Mouse (Mus musculus): ENCODE results near the gene Arhgef10l. TPM values are rescaled to one million over a fixed set of nuclear protein-coding genes. Genes with fewer than 3 reads are reported as not detected.

Arhgef10l gene
- polyA plus RNA-seq, 1 experiment from 2014 or later: 15.0 TPM

DNA sequence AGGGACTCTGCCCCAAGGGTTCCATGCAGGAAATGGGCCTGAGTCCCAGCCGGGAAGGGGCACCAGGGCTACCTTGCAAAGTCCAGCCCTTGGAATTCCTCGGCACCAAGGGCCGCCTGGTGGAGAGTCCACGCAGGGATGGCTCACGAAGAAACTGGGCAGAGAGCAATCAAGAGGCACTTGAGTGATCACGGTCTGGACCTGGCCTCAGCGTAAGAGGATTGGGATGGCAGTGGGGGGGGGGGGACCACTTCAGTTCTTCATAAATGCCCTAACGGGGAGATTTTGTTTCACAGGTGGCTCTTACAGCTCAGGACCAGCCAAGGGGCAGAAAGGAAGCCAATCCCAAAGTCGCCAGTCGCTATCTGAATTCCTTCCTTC is 41.7 kb downstream of the Arhgef10l start:
- Histone ChIP-seq H3K36me3 (ENCODE audit: control insufficient read depth, insufficient read depth, low read length) (peaks cover 7% of the 10 kb centered on the region), H3K4me2 (ENCODE audit: low read length) (peak overlapping the region; percentile 40), H3K27me3 (replicated peaks; ENCODE audit: control insufficient read depth, insufficient read depth, low read length) (no peaks in the 10 kb centered on the region), H3K27ac (ENCODE audit: low read depth, low read length) (peak overlapping the region; percentile 91), H3K4me3 (ENCODE audit: low read depth, low read length) (no peak overlapping the region), H3K9ac (ENCODE audit: low read length) (peak overlapping the region; percentile 54), H3K9me3 (replicated peaks; ENCODE audit: control insufficient read depth, low read length) (no peaks in the 10 kb centered on the region), H3K4me1 (ENCODE audit: control insufficient read depth, insufficient read depth, low read length) (peaks cover 27% of the 10 kb centered on the region)
- 2% methylated on average over 10 of the region's 10 CpGs for WGBS
- DNase-seq (ENCODE audit: low spot score) (no peak), ATAC-seq (0 out of 2 replicates have a peak, but pooled peaks have one; percentile 7)

DNA sequence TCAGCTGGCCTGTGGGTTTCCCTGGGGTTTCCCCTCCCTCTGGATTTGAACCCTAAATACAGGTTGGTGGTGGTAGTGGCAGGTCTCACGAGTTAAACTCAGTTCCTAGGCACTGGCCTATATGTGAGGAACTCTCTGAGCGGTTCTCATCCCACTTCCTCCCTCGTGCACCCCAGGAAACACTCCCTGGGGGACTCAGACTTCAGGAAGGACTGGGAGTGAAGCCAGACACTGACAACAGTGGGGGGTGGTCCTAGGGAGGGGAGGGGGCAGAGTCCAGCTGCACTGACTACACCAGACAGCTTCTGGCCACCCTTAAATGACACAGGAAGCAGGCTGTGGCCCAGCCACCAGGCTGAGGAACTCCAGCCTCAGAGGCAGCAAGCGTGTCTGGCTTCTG is 43.0 kb downstream of the Arhgef10l start:
- no peak overlapping the region for H3K9ac ChIP-seq (ENCODE audit: low read length)
- no peaks in the 10 kb centered on the region for H3K27me3 ChIP-seq (replicated peaks; ENCODE audit: control insufficient read depth, insufficient read depth, low read length)
- WGBS: 37% methylated on average over 4 of the region's 4 CpGs
- no peak for ATAC-seq
- H3K27ac ChIP-seq (ENCODE audit: low read depth, low read length): peak overlapping the region; percentile 91; the same call in 1 of the 2 replicates
- H3K4me1 ChIP-seq (ENCODE audit: control insufficient read depth, insufficient read depth, low read length): peaks cover 26% of the 10 kb centered on the region
- peaks cover 7% of the 10 kb centered on the region for H3K36me3 ChIP-seq (ENCODE audit: control insufficient read depth, insufficient read depth, low read length)
- no peak overlapping the region for H3K4me2 ChIP-seq (ENCODE audit: low read length)
- no peak overlapping the region for H3K4me3 ChIP-seq (ENCODE audit: low read depth, low read length)
- no peaks in the 10 kb centered on the region for H3K9me3 ChIP-seq (replicated peaks; ENCODE audit: control insufficient read depth, low read length)
- no peak for DNase-seq (ENCODE audit: low spot score)

DNA sequence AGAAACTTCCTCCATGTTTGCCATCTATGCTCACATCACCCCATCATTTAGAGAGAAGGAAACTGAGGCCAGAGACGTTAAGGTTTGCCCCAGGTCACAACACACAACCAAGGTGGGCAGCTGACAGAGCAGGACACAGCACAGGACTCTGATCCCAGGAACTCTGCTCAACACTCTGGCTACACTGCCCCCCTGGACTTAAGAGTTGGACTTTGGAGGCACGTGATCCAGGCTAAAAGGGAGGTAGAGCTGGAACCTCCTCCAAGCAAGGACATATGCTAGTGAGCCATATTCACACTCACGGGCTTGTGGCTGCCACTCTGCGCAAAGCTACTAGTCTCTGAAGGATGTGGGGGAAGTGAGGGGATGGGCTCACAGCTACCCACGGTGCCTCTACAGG is 45.3 kb downstream of the Arhgef10l start:
- 72% methylated on average over 5 of the region's 5 CpGs for whole genome bisulfite sequencing
- H3K36me3 ChIP-seq (ENCODE audit: control insufficient read depth, insufficient read depth, low read length): peaks cover 16% of the 10 kb centered on the region
- ATAC-seq (no peak), DNase-seq (ENCODE audit: low spot score) (no peak)
- H3K27ac ChIP-seq (ENCODE audit: low read depth, low read length): no peak overlapping the region
- H3K27me3 ChIP-seq (replicated peaks; ENCODE audit: control insufficient read depth, insufficient read depth, low read length): no peaks in the 10 kb centered on the region
- peaks cover 30% of the 10 kb centered on the region for H3K4me1 ChIP-seq (ENCODE audit: control insufficient read depth, insufficient read depth, low read length)
- H3K4me3 ChIP-seq (ENCODE audit: low read depth, low read length): no peak overlapping the region
- H3K9me3 ChIP-seq (replicated peaks; ENCODE audit: control insufficient read depth, low read length): no peaks in the 10 kb centered on the region
- H3K4me2 ChIP-seq (ENCODE audit: low read length): no peak overlapping the region
- no peak overlapping the region for H3K9ac ChIP-seq (ENCODE audit: low read length)

DNA sequence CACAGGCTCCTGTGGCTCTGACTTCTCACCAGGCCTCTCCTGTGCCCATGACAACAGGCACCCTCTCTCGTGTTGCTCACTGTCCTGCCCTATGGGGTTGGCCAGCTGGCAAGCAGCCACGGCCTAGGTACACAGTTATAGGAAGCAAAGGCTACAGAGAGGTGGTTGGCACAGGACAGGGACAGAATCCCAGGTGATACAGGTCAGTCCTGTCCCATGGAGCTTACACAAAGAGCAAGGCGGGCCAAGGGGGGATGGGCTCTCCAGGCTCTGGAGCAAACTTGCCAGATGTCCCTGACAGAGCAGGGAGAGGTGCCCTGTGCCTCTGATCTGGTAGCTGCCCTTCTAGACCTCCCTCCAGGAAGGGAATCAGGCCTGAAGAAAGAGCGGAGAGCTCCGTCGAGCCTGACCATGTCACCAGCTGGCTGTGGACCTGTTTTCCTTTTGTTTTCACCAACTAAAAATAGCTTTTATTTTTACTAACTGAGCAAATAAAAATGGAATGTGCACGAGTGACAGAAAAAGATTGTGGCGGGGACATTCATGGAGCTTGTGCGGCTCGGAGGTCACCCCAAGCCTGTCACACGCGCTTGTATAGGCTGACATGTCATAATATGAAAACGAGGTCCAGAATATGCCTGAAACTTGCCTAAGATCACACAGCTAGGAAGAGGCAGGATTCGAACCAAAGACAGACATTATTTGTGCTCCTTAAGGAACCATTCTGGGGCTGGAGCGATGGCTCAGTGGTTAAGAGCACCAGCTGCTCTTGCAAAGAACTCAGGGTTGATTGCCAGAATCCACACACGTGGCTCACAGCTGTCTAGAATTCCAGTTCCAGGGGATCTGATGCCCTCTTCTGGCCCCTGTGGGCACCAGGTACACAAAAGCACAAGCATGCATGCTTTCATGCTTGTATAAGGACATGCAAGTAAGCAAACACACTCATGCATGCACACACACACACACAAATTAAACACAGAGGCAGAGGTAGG is 48.1 kb downstream of the Arhgef10l start:
- H3K4me3 ChIP-seq (ENCODE audit: low read depth, low read length): no peak overlapping the region
- H3K4me2 ChIP-seq (ENCODE audit: low read length): no peak overlapping the region
- H3K4me1 ChIP-seq (ENCODE audit: control insufficient read depth, insufficient read depth, low read length): peaks cover 7% of the 10 kb centered on the region
- H3K27me3 ChIP-seq (replicated peaks; ENCODE audit: control insufficient read depth, insufficient read depth, low read length): no peaks in the 10 kb centered on the region
- no peaks in the 10 kb centered on the region for H3K9me3 ChIP-seq (replicated peaks; ENCODE audit: control insufficient read depth, low read length)
- peaks cover 22% of the 10 kb centered on the region for H3K36me3 ChIP-seq (ENCODE audit: control insufficient read depth, insufficient read depth, low read length)
- DNase-seq (ENCODE audit: low spot score) (peak; percentile 56), ATAC-seq (no peak)
- WGBS: 67% methylated on average over 16 of the region's 16 CpGs
- H3K27ac ChIP-seq (ENCODE audit: low read depth, low read length): no peak overlapping the region
- H3K9ac ChIP-seq (ENCODE audit: low read length): no peak overlapping the region

DNA sequence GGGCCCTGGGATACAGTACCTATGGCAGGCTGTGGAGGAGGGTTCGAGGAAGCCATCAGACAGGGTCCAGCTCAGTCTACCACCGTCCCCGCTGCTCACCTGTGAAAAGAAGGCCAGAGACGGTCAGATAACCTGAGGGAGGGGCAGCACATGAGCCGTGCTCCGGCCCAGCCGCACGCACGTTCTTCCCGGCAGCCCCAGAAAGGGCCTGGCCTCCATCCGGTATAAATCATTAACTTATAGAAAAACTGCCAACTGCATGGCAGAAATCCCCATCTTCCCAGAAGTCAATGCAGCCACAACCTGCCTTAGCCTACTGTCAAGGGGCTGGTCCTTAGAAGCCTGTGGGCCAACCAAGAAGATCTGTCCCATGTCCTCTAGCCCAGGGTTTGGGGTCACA is 48.9 kb downstream of the Arhgef10l start:
- Histone ChIP-seq H3K4me2 (ENCODE audit: low read length) (no peak overlapping the region), H3K4me3 (ENCODE audit: low read depth, low read length) (no peak overlapping the region), H3K9ac (ENCODE audit: low read length) (no peak overlapping the region), H3K9me3 (replicated peaks; ENCODE audit: control insufficient read depth, low read length) (no peaks in the 10 kb centered on the region), H3K27ac (ENCODE audit: low read depth, low read length) (no peak overlapping the region), H3K27me3 (replicated peaks; ENCODE audit: control insufficient read depth, insufficient read depth, low read length) (no peaks in the 10 kb centered on the region), H3K36me3 (ENCODE audit: control insufficient read depth, insufficient read depth, low read length) (peaks cover 22% of the 10 kb centered on the region), H3K4me1 (ENCODE audit: control insufficient read depth, insufficient read depth, low read length) (peaks cover 7% of the 10 kb centered on the region)
- 88% methylated on average over 11 of the region's 11 CpGs for WGBS
- ATAC-seq (no peak), DNase-seq (ENCODE audit: low spot score) (no peak)

DNA sequence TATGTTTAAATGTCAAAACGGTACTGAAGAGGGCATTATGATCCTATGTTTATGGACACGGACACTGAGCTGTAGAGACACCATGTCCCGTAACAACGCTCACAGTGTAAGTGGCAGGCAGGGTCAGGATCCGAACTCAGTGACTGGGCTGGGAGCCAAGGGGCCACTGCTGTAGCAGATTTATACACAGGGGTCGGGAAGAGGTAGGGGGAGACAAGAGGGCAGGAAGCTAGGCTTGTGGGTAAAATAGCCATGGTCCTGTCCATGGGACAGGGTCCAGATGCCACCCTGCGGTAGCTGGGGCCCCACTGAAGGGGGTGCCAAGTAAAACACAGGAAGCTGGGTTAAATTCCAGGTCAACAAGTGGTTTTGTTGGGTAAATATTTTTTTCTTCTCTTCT is 49.6 kb downstream of the Arhgef10l start:
- H3K27ac ChIP-seq (ENCODE audit: low read depth, low read length): no peak overlapping the region
- H3K9ac ChIP-seq (ENCODE audit: low read length): no peak overlapping the region
- no peak overlapping the region for H3K4me2 ChIP-seq (ENCODE audit: low read length)
- DNase-seq (ENCODE audit: low spot score): no peak
- H3K27me3 ChIP-seq (replicated peaks; ENCODE audit: control insufficient read depth, insufficient read depth, low read length): no peaks in the 10 kb centered on the region
- 84% methylated on average over 7 of the region's 7 CpGs for WGBS
- peaks cover 7% of the 10 kb centered on the region for H3K4me1 ChIP-seq (ENCODE audit: control insufficient read depth, insufficient read depth, low read length)
- H3K36me3 ChIP-seq (ENCODE audit: control insufficient read depth, insufficient read depth, low read length): peaks cover 25% of the 10 kb centered on the region
- no peak for ATAC-seq
- H3K9me3 ChIP-seq (replicated peaks; ENCODE audit: control insufficient read depth, low read length): no peaks in the 10 kb centered on the region
- no peak overlapping the region for H3K4me3 ChIP-seq (ENCODE audit: low read depth, low read length)

DNA sequence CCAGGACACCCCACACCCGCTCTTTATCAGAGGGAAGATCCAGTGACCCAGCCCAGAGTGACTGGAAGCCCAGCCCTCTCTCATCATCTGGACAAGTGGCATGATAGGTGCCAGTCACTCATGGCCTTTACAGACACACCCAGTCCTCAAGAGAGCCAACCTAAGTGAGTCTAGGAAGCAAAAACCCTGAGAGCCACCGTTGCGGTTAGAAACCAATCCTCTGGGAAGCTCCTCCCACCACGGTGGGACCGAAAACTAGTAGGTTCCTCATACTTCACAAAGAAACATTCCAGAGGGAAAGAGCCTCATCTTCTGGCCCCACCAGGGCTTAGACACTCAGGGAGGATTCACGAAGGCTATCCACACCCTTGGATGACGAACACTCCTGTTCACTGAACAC is 50.0 kb downstream of the Arhgef10l start:
- Histone ChIP-seq H3K27me3 (replicated peaks; ENCODE audit: control insufficient read depth, insufficient read depth, low read length) (no peaks in the 10 kb centered on the region), H3K4me2 (ENCODE audit: low read length) (no peak overlapping the region), H3K9ac (ENCODE audit: low read length) (no peak overlapping the region), H3K9me3 (replicated peaks; ENCODE audit: control insufficient read depth, low read length) (no peaks in the 10 kb centered on the region), H3K4me3 (ENCODE audit: low read depth, low read length) (no peak overlapping the region), H3K27ac (ENCODE audit: low read depth, low read length) (no peak overlapping the region), H3K4me1 (ENCODE audit: control insufficient read depth, insufficient read depth, low read length) (peaks cover 7% of the 10 kb centered on the region), H3K36me3 (ENCODE audit: control insufficient read depth, insufficient read depth, low read length) (peaks cover 30% of the 10 kb centered on the region)
- DNase-seq (ENCODE audit: low spot score) (no peak), ATAC-seq (no peak)
- 85% methylated on average over 7 of the region's 7 CpGs for WGBS

DNA sequence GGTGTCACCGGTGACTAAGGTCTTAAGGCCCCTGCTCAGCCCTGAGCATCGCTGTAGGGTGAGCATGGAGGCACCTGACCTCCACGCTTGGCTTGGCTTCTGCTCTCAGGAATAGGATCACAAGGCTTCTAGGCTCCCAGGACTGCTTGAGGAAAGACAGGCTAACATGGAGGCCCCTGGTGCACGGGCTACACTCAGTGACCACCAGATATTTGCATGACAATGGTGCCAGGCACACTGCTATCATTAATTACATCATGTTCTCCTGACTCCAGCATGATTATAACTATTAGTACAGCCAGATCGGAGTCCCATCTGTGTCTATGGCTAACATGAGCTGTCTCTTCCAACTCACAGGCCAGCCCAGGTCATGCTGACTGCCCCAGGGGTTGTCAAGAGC is 51.3 kb downstream of the Arhgef10l start:
- ATAC-seq (no peak), DNase-seq (ENCODE audit: low spot score) (no peak)
- no peaks in the 10 kb centered on the region for H3K27me3 ChIP-seq (replicated peaks; ENCODE audit: control insufficient read depth, insufficient read depth, low read length)
- H3K4me3 ChIP-seq (ENCODE audit: low read depth, low read length): no peak overlapping the region
- H3K9ac ChIP-seq (ENCODE audit: low read length): no peak overlapping the region
- H3K9me3 ChIP-seq (replicated peaks; ENCODE audit: control insufficient read depth, low read length): no peaks in the 10 kb centered on the region
- no peak overlapping the region for H3K4me2 ChIP-seq (ENCODE audit: low read length)
- WGBS: 66% methylated on average over 5 of the region's 5 CpGs
- H3K27ac ChIP-seq (ENCODE audit: low read depth, low read length): no peak overlapping the region
- peaks cover 42% of the 10 kb centered on the region for H3K36me3 ChIP-seq (ENCODE audit: control insufficient read depth, insufficient read depth, low read length)
- H3K4me1 ChIP-seq (ENCODE audit: control insufficient read depth, insufficient read depth, low read length): peaks cover 7% of the 10 kb centered on the region

DNA sequence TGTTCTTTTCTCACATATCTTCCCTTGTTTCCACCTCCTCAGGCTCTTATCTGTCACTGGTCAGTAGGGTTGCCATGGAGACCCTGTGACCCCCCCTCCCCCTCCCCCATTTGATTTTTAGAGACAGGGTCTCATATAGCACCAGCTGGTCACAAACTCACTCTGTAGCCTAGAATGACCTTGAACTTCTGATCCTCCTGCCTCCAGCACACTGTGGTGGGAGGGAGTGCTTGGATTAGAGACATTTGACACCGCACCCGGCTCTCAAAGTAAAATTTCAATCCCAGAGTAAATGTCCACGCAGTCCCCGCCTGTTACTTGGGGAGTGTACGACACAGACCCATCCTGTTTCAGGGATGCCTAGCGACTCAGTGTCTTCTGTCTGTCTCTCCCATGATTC is 51.7 kb downstream of the Arhgef10l start:
- Histone ChIP-seq H3K27me3 (replicated peaks; ENCODE audit: control insufficient read depth, insufficient read depth, low read length) (no peaks in the 10 kb centered on the region), H3K9ac (ENCODE audit: low read length) (no peak overlapping the region), H3K9me3 (replicated peaks; ENCODE audit: control insufficient read depth, low read length) (no peaks in the 10 kb centered on the region), H3K36me3 (ENCODE audit: control insufficient read depth, insufficient read depth, low read length) (peaks cover 46% of the 10 kb centered on the region), H3K4me1 (ENCODE audit: control insufficient read depth, insufficient read depth, low read length) (peaks cover 7% of the 10 kb centered on the region), H3K27ac (ENCODE audit: low read depth, low read length) (no peak overlapping the region), H3K4me2 (ENCODE audit: low read length) (no peak overlapping the region), H3K4me3 (ENCODE audit: low read depth, low read length) (no peak overlapping the region)
- ATAC-seq (no peak), DNase-seq (ENCODE audit: low spot score) (no peak)
- WGBS: 92% methylated on average over 6 of the region's 6 CpGs
